Mouse (Mus musculus): ENCODE data around the gene Dars2. TPM values are rescaled to one million over a fixed set of nuclear protein-coding genes. Genes with fewer than 3 reads are reported as not detected.

Gene Dars2
- total and polyA plus RNA-seq, 3 experiments: 53.1 to 83.6 TPM; not detected in 1

- Histone ChIP-seq H3K9me3 (replicated peaks; ENCODE audit: insufficient read depth, low read length) (no peaks in the 10 kb centered on the region), H3K27me3 (ENCODE audit: control insufficient read depth in 1 of 2, insufficient read depth in 2 of 2, low read length in 2 of 2) (no peaks in the 10 kb centered on the region), H3K4me1 (ENCODE audit: control insufficient read depth in 1 of 2, insufficient read depth in 2 of 2, low read length in 2 of 2) (no peaks in the 10 kb centered on the region), H3K27ac (ENCODE audit: control insufficient read depth, low read depth, low read length) (no peak overlapping the region), H3K4me3 (ENCODE audit: control insufficient read depth in 1 of 2, insufficient read depth in 1 of 2, low read depth in 2 of 2, low read length in 2 of 2) (no peak overlapping the region), H3K9ac (ENCODE audit: control insufficient read depth, low read depth, low read length, poor library complexity, severe bottlenecking) (no peak overlapping the region), H3K79me2 (ENCODE audit: control insufficient read depth, insufficient read depth, low read length, poor library complexity) (no peaks in the 10 kb centered on the region), H3K36me3 (ENCODE audit: control insufficient read depth in 1 of 2, insufficient read depth in 2 of 2, low read length in 2 of 2) (no peaks in the 10 kb centered on the region)
- DNase-seq (ENCODE audit: low read depth, low spot score): no peak
- TF ChIP-seq RCOR1 (IDR thresholded peaks at IDR 0.05; ENCODE audit: low read depth, low read length): no peak
- TF ChIP-seq JUND (IDR thresholded peaks at IDR 0.05; ENCODE audit: low read depth, low read length): no peak
- no peak for TF ChIP-seq POLR2A (IDR thresholded peaks at IDR 0.05; ENCODE audit: control insufficient read depth in 1 of 2, insufficient read depth in 1 of 2, low read depth in 1 of 2, low read length in 2 of 2, poor library complexity in 1 of 2)
- no peak for TF ChIP-seq POLR2AphosphoS5 (IDR thresholded peaks at IDR 0.05; ENCODE audit: borderline replicate concordance, low read depth, low read length)
- no peak for TF ChIP-seq ZMIZ1 (IDR thresholded peaks at IDR 0.05; ENCODE audit: low read depth, low read length)
- TF ChIP-seq MAZ (IDR thresholded peaks at IDR 0.05; ENCODE audit: low read depth, low read length): no peak
These were observed 64.9 kb downstream of the Dars2 start for GRCm38 (mm10) chr1:161005526-161005925.

- Histone ChIP-seq H3K79me2 (ENCODE audit: control insufficient read depth, insufficient read depth, low read length, poor library complexity) (no peaks in the 10 kb centered on the region), H3K4me1 (ENCODE audit: control insufficient read depth in 1 of 2, insufficient read depth in 2 of 2, low read length in 2 of 2) (no peaks in the 10 kb centered on the region), H3K9me3 (replicated peaks; ENCODE audit: insufficient read depth, low read length) (no peaks in the 10 kb centered on the region), H3K4me3 (ENCODE audit: control insufficient read depth in 1 of 2, insufficient read depth in 1 of 2, low read depth in 2 of 2, low read length in 2 of 2) (no peak overlapping the region), H3K27me3 (ENCODE audit: control insufficient read depth in 1 of 2, insufficient read depth in 2 of 2, low read length in 2 of 2) (no peaks in the 10 kb centered on the region), H3K9ac (ENCODE audit: control insufficient read depth, low read depth, low read length, poor library complexity, severe bottlenecking) (no peak overlapping the region), H3K27ac (ENCODE audit: control insufficient read depth, low read depth, low read length) (no peak overlapping the region), H3K36me3 (ENCODE audit: control insufficient read depth in 1 of 2, insufficient read depth in 2 of 2, low read length in 2 of 2) (no peaks in the 10 kb centered on the region)
- no peak for DNase-seq (ENCODE audit: low read depth, low spot score)
- no peak for TF ChIP-seq NELFE (IDR thresholded peaks at IDR 0.05; ENCODE audit: low read depth, low read length)
- TF ChIP-seq KAT2A (conservative IDR thresholded peaks at IDR 0.05; ENCODE audit: low read depth, low read length): no peak
- TF ChIP-seq ZMIZ1 (IDR thresholded peaks at IDR 0.05; ENCODE audit: low read depth, low read length): no peak
- no peak for TF ChIP-seq POLR2A (IDR thresholded peaks at IDR 0.05; ENCODE audit: control insufficient read depth in 1 of 2, insufficient read depth in 1 of 2, low read depth in 1 of 2, low read length in 2 of 2, poor library complexity in 1 of 2)
- no peak for TF ChIP-seq MAZ (IDR thresholded peaks at IDR 0.05; ENCODE audit: low read depth, low read length)
- TF ChIP-seq TCF12 (IDR thresholded peaks at IDR 0.05; ENCODE audit: low read depth, low read length): no peak
- no peak for TF ChIP-seq CHD2 (IDR thresholded peaks at IDR 0.05; ENCODE audit: low read length)
- no peak for TF ChIP-seq ZNF384 (IDR thresholded peaks at IDR 0.05; ENCODE audit: low read depth, low read length)
- no peak for TF ChIP-seq UBTF (IDR thresholded peaks at IDR 0.05; ENCODE audit: borderline replicate concordance, insufficient read depth, low read depth, low read length)
- no peak for TF ChIP-seq USF1 (IDR thresholded peaks at IDR 0.05; ENCODE audit: low read depth, low read length)
- no peak for TF ChIP-seq GATA1 (IDR thresholded peaks at IDR 0.05; ENCODE audit: low read depth, low read length)
- TF ChIP-seq CTCF (IDR thresholded peaks at IDR 0.05 in 2 of 3, conservative IDR thresholded peaks at IDR 0.05 in 1 of 3; ENCODE audit: control insufficient read depth in 1 of 3, insufficient read depth in 1 of 3, low read depth in 2 of 3, low read length in 3 of 3, poor library complexity in 1 of 3, severe bottlenecking in 1 of 3): no peak
- no peak for TF ChIP-seq JUND (IDR thresholded peaks at IDR 0.05; ENCODE audit: low read depth, low read length)
- no peak for TF ChIP-seq TBP (IDR thresholded peaks at IDR 0.05; ENCODE audit: low read depth, low read length)
- TF ChIP-seq RCOR1 (IDR thresholded peaks at IDR 0.05; ENCODE audit: low read depth, low read length): no peak
- no peak for TF ChIP-seq TAL1 (IDR thresholded peaks at IDR 0.05; ENCODE audit: low read length)
- no peak for TF ChIP-seq SIN3A (IDR thresholded peaks at IDR 0.05; ENCODE audit: low read length)
- no peak for TF ChIP-seq ELF1 (IDR thresholded peaks at IDR 0.05; ENCODE audit: low read depth, low read length)
- no peak for TF ChIP-seq RAD21 (IDR thresholded peaks at IDR 0.05; ENCODE audit: low read depth, low read length)
These were observed 65.5 kb downstream of the Dars2 start for GRCm38 (mm10) chr1:161004942-161005341.
